Mouse (Mus musculus) left cerebral cortex, postnatal 4 days (tissue): ENCODE measurements around the gene Hoxb1. TPM values are rescaled to one million over a fixed set of nuclear protein-coding genes. Genes with fewer than 3 reads are reported as not detected.

Experiments
- DNase-seq: peaks from one replicate; pipeline ENCODE4 v3.0.0-alpha.2; 2022
- intact Hi-C: fragments of 180-260 bp; cut with DNase I; formaldehyde crosslinking; loops from one replicate; pipeline ENCODE4 v1.15.1; 2025
- total RNA-seq, 2 experiments: library from RNA; stranded (reverse); gene quantifications; 2 replicates each; pipeline ENCODE4 v1.2.3; 2021

The Hoxb1 gene
- not detected for total RNA-seq

- DNase-seq: no peak
- intact Hi-C loops: no loop called here
Observed at GRCm38 (mm10) chr11:96365441-96366091, at the start of gene Hoxb1. Gene Hoxb1, plus strand, starts transcription at chr11:96365752.

DNA sequence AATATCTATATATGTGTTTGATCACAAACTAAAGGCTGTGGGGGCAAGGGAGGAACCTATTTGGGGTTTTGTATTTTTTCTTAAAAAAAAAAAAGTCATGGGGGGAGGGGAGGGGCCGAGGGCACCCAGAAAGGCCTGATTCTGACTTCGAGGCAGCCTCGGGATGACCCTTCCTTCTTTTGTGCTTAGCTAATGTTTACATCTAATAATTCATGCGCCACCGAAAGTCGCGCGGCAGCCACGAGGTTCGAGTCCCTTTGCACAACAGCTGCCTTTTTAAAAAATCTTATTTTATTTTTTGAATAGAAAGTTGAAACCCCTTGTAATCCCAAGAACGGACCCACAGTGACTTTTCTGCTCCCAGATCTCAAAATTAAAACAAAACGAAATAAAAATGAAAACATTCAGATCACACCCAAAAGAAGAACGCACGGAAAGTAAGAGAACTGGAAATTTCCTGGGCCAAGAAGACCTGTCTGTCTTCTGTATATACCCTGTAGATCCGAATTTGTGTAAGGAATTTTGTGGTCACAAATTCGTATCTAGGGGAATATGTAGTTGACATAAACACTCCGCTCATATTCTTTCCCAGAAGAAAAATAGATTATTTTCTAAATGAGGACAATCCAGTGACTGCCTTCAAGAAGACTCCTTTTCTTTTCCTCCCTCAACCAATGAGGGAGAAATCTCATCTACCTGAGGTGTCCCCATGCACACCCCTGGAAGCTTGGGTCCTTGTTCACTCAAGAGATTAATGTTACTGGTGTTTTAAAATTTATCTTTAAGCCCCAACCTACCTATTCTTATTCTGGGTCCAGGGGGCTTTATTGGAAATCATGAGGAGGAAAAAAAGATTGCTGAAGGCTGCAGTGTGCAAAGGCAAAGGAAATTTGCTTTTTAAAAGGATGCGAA is 48.6 kb upstream of the Hoxb1 start:
- DNase-seq: no peak
- intact Hi-C loops: no loop called here

- DNase-seq: no peak
- intact Hi-C loops: no loop called here
Observed at GRCm38 (mm10) chr11:96317608-96318367, 47.8 kb upstream of the Hoxb1 start, which contains the start of gene Hoxb4. Gene Hoxb4, plus strand, starts transcription at chr11:96318267.

GRCm38 (mm10) chr11:96318368-96319070 is 47.0 kb upstream of the Hoxb1 start:
- intact Hi-C loops: no loop called here
- no peak for DNase-seq

GRCm38 (mm10) chr11:96319071-96319902 is 46.3 kb upstream of the Hoxb1 start:
- intact Hi-C loops: no loop called here
- DNase-seq: no peak

GRCm38 (mm10) chr11:96319910-96320309 is 45.6 kb upstream of the Hoxb1 start:
- DNase-seq: no peak

GRCm38 (mm10) chr11:96320688-96321087 is 44.9 kb upstream of the Hoxb1 start:
- intact Hi-C loops: no loop called here
- no peak for DNase-seq

More at GRCm38 (mm10) chr11:96319910-96320309, 45.6 kb upstream of the Hoxb1 start:
- intact Hi-C loops: no loop called here

GRCm38 (mm10) chr11:96321846-96322245 is 43.7 kb upstream of the Hoxb1 start:
- DNase-seq: no peak
- intact Hi-C loops: no loop called here

- intact Hi-C loops: no loop called here
- DNase-seq: no peak
Observed at GRCm38 (mm10) chr11:96322738-96323137, 42.8 kb upstream of the Hoxb1 start.

- intact Hi-C loops: no loop called here
- DNase-seq: no peak
Observed at GRCm38 (mm10) chr11:96323154-96323553, 42.4 kb upstream of the Hoxb1 start, which contains the start of gene Hoxb3. Gene Hoxb3, plus strand, starts transcription at chr11:96323326.

DNA sequence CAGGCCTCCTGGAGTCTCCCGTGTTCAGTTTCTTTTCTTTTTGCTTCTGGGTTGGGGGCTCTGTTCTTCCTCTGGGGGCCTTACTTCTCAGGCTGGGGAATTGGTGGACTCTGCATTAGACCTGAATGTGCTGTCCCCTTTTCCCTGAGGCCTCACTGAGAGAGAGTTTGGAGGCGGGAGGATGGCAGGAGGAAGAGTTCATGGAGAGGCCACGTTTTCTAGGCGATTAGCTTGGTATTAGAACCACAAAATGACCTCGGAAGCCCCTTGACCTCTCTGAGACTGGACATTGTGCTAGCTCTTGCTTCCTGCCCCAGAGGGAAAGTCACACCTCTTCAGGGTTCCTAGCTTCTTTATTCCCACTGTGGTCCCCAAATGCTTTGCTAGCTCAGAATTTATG is 41.4 kb upstream of the Hoxb1 start:
- no peak for DNase-seq
- intact Hi-C loops: no loop called here

- intact Hi-C loops: no loop called here
- DNase-seq: no peak
Observed at GRCm38 (mm10) chr11:96324965-96325364, 40.6 kb upstream of the Hoxb1 start.

DNA sequence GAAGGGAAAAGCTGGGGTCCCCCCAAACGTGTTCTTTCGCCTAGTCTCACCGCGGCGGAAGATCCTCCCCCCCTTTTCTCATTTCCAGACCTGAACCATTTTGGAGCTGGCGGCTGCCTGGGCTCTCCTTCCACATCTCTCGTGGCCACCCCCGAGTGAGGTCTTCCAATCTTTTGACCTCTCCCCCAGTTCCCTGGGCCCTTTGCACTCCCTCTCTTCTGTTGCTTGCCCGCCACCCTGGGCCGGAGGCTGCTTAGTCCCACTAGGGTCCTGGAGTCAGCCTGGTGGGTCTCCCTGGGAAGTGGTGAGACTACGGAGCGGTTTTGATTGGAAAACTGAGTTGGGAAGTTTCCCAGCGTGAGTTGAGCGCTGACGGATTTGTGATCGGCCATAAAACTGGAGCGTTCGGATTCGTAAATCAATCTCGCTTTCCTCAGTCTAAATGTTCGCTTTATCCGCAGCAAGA is 39.8 kb upstream of the Hoxb1 start:
- no peak for DNase-seq
- intact Hi-C loops: no loop called here

- intact Hi-C loops: no loop called here
Observed at GRCm38 (mm10) chr11:96326705-96327104, 38.8 kb upstream of the Hoxb1 start.

GRCm38 (mm10) chr11:96327122-96327521 is 38.4 kb upstream of the Hoxb1 start:
- no peak for DNase-seq
- intact Hi-C loops: no loop called here

More at GRCm38 (mm10) chr11:96326705-96327104, 38.8 kb upstream of the Hoxb1 start:
- no peak for DNase-seq

DNA sequence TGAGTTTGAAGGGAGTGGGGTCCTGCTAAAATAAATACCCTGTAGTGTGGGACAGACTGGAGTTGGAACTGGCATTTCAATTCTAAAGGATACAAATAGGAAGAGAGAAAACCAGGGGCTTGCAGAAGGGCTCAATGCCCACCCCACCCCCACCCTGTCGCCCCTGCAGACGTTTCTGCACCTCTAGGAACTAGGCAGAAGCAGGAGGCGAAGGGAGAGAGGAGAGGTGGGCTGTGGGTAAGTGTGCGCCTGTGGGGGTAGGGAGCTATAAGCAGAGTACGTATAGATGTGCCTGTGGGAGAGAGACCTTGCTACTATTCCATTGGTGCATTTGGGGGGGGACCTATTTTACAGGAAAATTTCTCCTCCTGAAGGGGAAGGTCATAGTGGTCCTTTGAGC is 37.8 kb upstream of the Hoxb1 start:
- no peak for DNase-seq
- intact Hi-C loops: no loop called here

GRCm38 (mm10) chr11:96328605-96329004 is 36.9 kb upstream of the Hoxb1 start:
- no peak for DNase-seq
- intact Hi-C loops: no loop called here

- intact Hi-C loops: no loop called here
- no peak for DNase-seq
Observed at GRCm38 (mm10) chr11:96332105-96332504, 33.4 kb upstream of the Hoxb1 start.

DNA sequence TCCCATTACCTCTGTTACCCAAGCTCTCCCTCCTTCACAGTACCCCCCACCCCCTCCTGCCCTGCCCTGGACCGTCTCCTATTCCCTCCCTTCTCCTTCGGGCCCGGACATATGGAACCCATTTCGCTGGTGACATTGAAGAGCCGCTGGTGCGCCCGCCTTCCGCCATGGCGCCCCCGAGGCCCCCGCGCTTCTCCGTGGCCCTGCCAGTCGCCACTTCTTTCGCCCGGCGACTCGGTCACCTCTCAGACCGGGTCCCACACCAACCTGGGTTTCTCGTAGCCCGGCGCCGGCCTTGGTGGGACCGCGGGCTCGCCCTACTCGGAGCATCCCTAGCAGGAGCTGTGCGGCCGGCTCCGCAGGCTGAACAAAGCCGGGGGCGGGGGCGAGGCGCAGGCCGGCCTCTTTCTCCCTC is 32.9 kb upstream of the Hoxb1 start:
- no peak for DNase-seq
- intact Hi-C loops: no loop called here
